Mouse (Mus musculus) liver, adult 2 months (tissue): Measurements from ENCODE around the gene Lrrc4b.

Experiments
- CTCF ChIP-seq: fragments of 200-500 bp; IDR thresholded peaks from 2 replicates; pipeline ENCODE4 v1.5.1; 2011; ENCODE audit warnings: low read depth, low read length, control low read depth
- POLR2A ChIP-seq: fragments of 200-500 bp; IDR thresholded peaks from 2 replicates; pipeline ENCODE4 v1.6.1; 2011; ENCODE audit warnings: low read length, control low read depth; ENCODE audit not compliant: insufficient read depth; ENCODE audit errors: extremely low read depth

- TF ChIP-seq POLR2A: no peak
- TF ChIP-seq CTCF: no peak
Observed at GRCm38 (mm10) chr7:44471880-44472557, 43.2 kb downstream of the Lrrc4b start.
